Mouse (Mus musculus): ENCODE results near the gene Cd244a. TPM values are rescaled to one million over a fixed set of nuclear protein-coding genes. Genes with fewer than 3 reads are reported as not detected.

Gene Cd244a
- 1 to 10 TPM in 1 of 2 experiments, under 1 TPM in 1; 0.57 to 2.0 TPM for polyA plus RNA-seq (2017; shearing (Covaris generic))

GRCm38 (mm10) chr1:171558898-171559297 is at the start of gene Cd244a:
Cd244a (plus strand) TSS chr1:171559193.

GRCm38 (mm10) chr1:171535194-171535593 is 23.8 kb upstream of the Cd244a start, which contains the start of gene Itln1:
Itln1 (minus strand) TSS chr1:171535294.

GRCm38 (mm10) chr1:171607176-171607575 is 48.2 kb downstream of the Cd244a start, which contains the start of gene Ly9:
Ly9 (minus strand) TSS chr1:171607410.

GRCm38 (mm10) chr1:171652734-171653133 is 93.7 kb downstream of the Cd244a start, which contains the start of gene Slamf7:
Slamf7 (minus strand) TSS chr1:171653035.

Other genes starting within 250 kb of the Cd244a start
- gene Dedd, start 230.0 kb upstream of the Cd244a start, polyA plus RNA-seq (2017; shearing (Covaris generic)), result 10 to 100 TPM; 42.6 to 52.0 TPM
- 10 to 100 TPM; 42.0 to 43.2 TPM for gene Nit1, start 213.5 kb upstream of the Cd244a start, polyA plus RNA-seq (2017; shearing (Covaris generic))
- gene Pfdn2, start 213.5 kb upstream of the Cd244a start, polyA plus RNA-seq (2017; shearing (Covaris generic)), result 100 to 1,000 TPM in 1 of 2 experiments, 10 to 100 TPM in 1; 80.8 to 111 TPM
- gene Klhdc9, start 198.4 kb upstream of the Cd244a start, polyA plus RNA-seq (2017; shearing (Covaris generic)), result not detected
- gene Nectin4, start 189.1 kb upstream of the Cd244a start, polyA plus RNA-seq (2017; shearing (Covaris generic)), result 1 to 10 TPM in 1 of 2 experiments, under 1 TPM in 1; 0.29 to 1.4 TPM
- 100 to 1,000 TPM; 170 to 197 TPM for gene Arhgap30, start 170.2 kb upstream of the Cd244a start, polyA plus RNA-seq (2017; shearing (Covaris generic))
- gene Usf1, start 147.9 kb upstream of the Cd244a start, polyA plus RNA-seq (2017; shearing (Covaris generic)), result 10 to 100 TPM; 72.9 to 77.0 TPM
- gene Tstd1, start 140.3 kb upstream of the Cd244a start, polyA plus RNA-seq (2017; shearing (Covaris generic)), result 1 to 10 TPM; 2.6 to 3.1 TPM
- gene F11r, start 121.7 kb upstream of the Cd244a start, polyA plus RNA-seq (2017; shearing (Covaris generic)), result 1 to 10 TPM in 1 of 2 experiments, not detected in 1; 1.8 TPM
- 10 to 100 TPM; 13.0 to 16.1 TPM for gene Alyref2, start 55.7 kb upstream of the Cd244a start, polyA plus RNA-seq (2017; shearing (Covaris generic))
- gene Itln1, start 23.9 kb upstream of the Cd244a start, polyA plus RNA-seq (2017; shearing (Covaris generic)), result under 1 TPM in 1 of 2 experiments, not detected in 1; 0.24 TPM
- 100 to 1,000 TPM; 155 to 156 TPM for gene Ly9, start 48.2 kb downstream of the Cd244a start, polyA plus RNA-seq (2017; shearing (Covaris generic))
- 10 to 100 TPM in 1 of 2 experiments, 1 to 10 TPM in 1; 5.4 to 10.5 TPM for gene Slamf7, start 93.8 kb downstream of the Cd244a start, polyA plus RNA-seq (2017; shearing (Covaris generic))
- 100 to 1,000 TPM; 392 to 447 TPM for gene Cd48, start 122.8 kb downstream of the Cd244a start, polyA plus RNA-seq (2017; shearing (Covaris generic))
- gene Slamf1, start 207.9 kb downstream of the Cd244a start, polyA plus RNA-seq (2017; shearing (Covaris generic)), result 100 to 1,000 TPM in 1 of 2 experiments, 10 to 100 TPM in 1; 48.0 to 101 TPM

Data from inflammation-experienced regulatory T-cells (primary cell).